16 mouse cellular contexts compared by ENCODE assay signal in genomic region chr17:84497026-84497425, GRCm38 (mm10).
"Had no signal": no experiment of that assay in that cellular context is flagged by ENCODE, and none has a peak within 500 bp of the region (broad histone marks: within the 10 kb centered on the region; RNA-seq: fewer than 3 reads in every experiment).

No protein-coding gene starts in this region.

- ATAC-seq: midbrain, embryonic 16.5 days had no signal

- H3K36me3 ChIP-seq: midbrain, embryonic 10.5 days; midbrain, embryonic 12.5 days; neural tube, embryonic 12.5 days had no signal

- H3K4me3 ChIP-seq: midbrain, embryonic 10.5 days; midbrain, embryonic 12.5 days; neural tube, embryonic 12.5 days had no signal

- H3K9ac ChIP-seq: lung, embryonic 14.5 days; midbrain, embryonic 12.5 days; neural tube, embryonic 12.5 days had no signal

- H3K9me3 ChIP-seq: midbrain, embryonic 10.5 days; midbrain, embryonic 12.5 days; neural tube, embryonic 12.5 days had no signal

- DNase-seq: lung, adult 18-20 months; lung, embryonic 14.5 days; lung, postnatal 10 days; lung, postnatal 4 days; midbrain, embryonic 14.5 days; right cerebral cortex, adult 18-20 months; right cerebral cortex, postnatal 25 days; right cerebral cortex, postnatal 4 days; spleen, adult 18-20 months; thymus, adult 18-20 months; thymus, postnatal 14 days; thymus, postnatal 36 days had no signal

- H3K27me3 ChIP-seq: midbrain, embryonic 12.5 days; neural tube, embryonic 12.5 days had no signal

- H3K27ac ChIP-seq: midbrain, embryonic 10.5 days; midbrain, embryonic 12.5 days; neural tube, embryonic 12.5 days had no signal

- H3K4me2 ChIP-seq: lung, embryonic 14.5 days; midbrain, embryonic 12.5 days; neural tube, embryonic 12.5 days had no signal

- H3K4me1 ChIP-seq: midbrain, embryonic 12.5 days; neural tube, embryonic 12.5 days had no signal
